27 mouse cellular contexts compared by ENCODE assay signal in the genomic region with DNA sequence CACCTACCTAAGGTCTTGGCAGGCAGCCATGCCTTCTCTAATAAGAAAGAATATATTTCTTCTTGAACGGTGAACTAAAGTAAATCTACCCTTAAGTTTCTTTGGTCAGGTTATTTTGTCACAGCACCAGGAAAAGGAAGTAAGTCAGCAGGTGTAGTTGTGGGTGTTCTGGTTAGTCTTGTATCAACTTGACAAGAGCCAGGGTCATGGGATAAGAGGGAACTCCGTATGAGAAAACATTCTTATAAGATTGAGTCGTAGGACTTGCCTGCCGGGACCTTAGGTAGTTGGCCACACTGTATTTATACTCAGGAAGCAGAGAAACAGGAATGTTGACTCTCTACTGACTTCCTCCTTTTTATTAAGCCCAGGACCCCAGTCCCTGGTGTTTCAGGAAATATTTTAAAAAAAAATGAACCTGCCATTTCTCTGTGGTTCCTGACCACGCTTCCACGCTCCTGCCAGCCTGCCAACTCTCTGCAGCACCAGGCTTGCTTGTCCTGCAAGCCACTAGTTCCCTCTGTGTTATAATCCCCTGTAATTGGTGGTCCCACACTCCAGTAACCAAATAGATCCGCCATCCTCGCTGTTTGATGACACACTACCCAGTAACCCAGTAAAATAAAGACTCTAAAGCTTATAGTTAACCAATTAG. TPM values are rescaled to one million over a fixed set of nuclear protein-coding genes. Genes with fewer than 3 reads are reported as not detected.
"Had no signal": no experiment of that assay in that cellular context is flagged by ENCODE, and none has a peak within 500 bp of the region (broad histone marks: within the 10 kb centered on the region; RNA-seq: fewer than 3 reads in every experiment).

No protein-coding gene starts in this region.

- H3K4me1 ChIP-seq: intestine, embryonic 15.5 days; kidney, embryonic 15.5 days; limb, embryonic 12.5 days; liver, embryonic 12.5 days; liver, embryonic 15.5 days; neural tube, embryonic 12.5 days; stomach, embryonic 15.5 days had no signal

- DNase-seq: kidney, adult 11 months; kidney, adult 8-10 months; kidney, postnatal 10 days; kidney, postnatal 36 days; layer of hippocampus, postnatal 36 days; liver; lung, adult 18-20 months; midbrain, embryonic 14.5 days; retina, postnatal 1 day; right cerebral cortex, postnatal 25 days; spleen, adult 18-20 months; thymus, postnatal 25 days had no signal

- H3K4me2 ChIP-seq: intestine, embryonic 15.5 days; kidney, embryonic 15.5 days; limb, embryonic 12.5 days; liver, embryonic 12.5 days; liver, embryonic 15.5 days; midbrain, embryonic 11.5 days; neural tube, embryonic 12.5 days; stomach, embryonic 15.5 days had no signal

- H3K27ac ChIP-seq: intestine, embryonic 15.5 days; kidney, embryonic 15.5 days; left cerebral cortex, adult 2 months; limb, embryonic 12.5 days; liver, embryonic 12.5 days; liver, embryonic 15.5 days; neural tube, embryonic 12.5 days; stomach, embryonic 15.5 days had no signal

- H3K9me3 ChIP-seq: intestine, embryonic 15.5 days; kidney, embryonic 15.5 days; liver, embryonic 15.5 days; neural tube, embryonic 12.5 days; stomach, embryonic 15.5 days had no signal

- H3K9ac ChIP-seq: intestine, embryonic 15.5 days; kidney, embryonic 15.5 days; limb, embryonic 12.5 days; liver, embryonic 12.5 days; liver, embryonic 15.5 days; neural tube, embryonic 12.5 days; stomach, embryonic 15.5 days had no signal

- H3K36me3 ChIP-seq: intestine, embryonic 15.5 days; kidney, embryonic 15.5 days; limb, embryonic 12.5 days; liver, embryonic 12.5 days; liver, embryonic 15.5 days; neural tube, embryonic 12.5 days; stomach, embryonic 15.5 days had no signal

- ATAC-seq: intestine, embryonic 15.5 days; liver, embryonic 12.5 days had no signal

- H3K27me3 ChIP-seq: intestine, embryonic 15.5 days; kidney, embryonic 15.5 days; limb, embryonic 12.5 days; liver, embryonic 12.5 days; liver, embryonic 15.5 days; neural tube, embryonic 12.5 days; stomach, embryonic 15.5 days had no signal

- H3K4me3 ChIP-seq: intestine, embryonic 15.5 days; kidney, embryonic 15.5 days; left cerebral cortex, adult 2 months; limb, embryonic 12.5 days; liver, embryonic 12.5 days; liver, embryonic 15.5 days; neural tube, embryonic 12.5 days; stomach, embryonic 15.5 days had no signal

RNA-seq across cellular contexts. Expression of a gene that starts 42.2 kb away (rescaled TPM):
- total RNA-seq: megakaryocyte-erythroid progenitor cell, adult 5-6 weeks; neutrophil, adult 5-6 weeks had no signal
- polyA plus RNA-seq: liver, embryonic 12.5 days; thymus, postnatal 0 days had no signal

RNA-seq across cellular contexts. Expression of a gene that starts 43.3 kb away (rescaled TPM):
- total RNA-seq: layer of hippocampus, postnatal 10 days; layer of hippocampus, postnatal 36 days; left cerebral cortex, adult 2 months; left cerebral cortex, postnatal 10 days; left cerebral cortex, postnatal 36 days; megakaryocyte-erythroid progenitor cell, adult 5-6 weeks; neutrophil, adult 5-6 weeks had no signal
- polyA plus RNA-seq: intestine, embryonic 15.5 days; limb, embryonic 12.5 days; liver, embryonic 12.5 days; liver, embryonic 15.5 days; midbrain, embryonic 11.5 days had no signal
